Mouse (Mus musculus): ENCODE measurements around the gene Lgals2.

DNA sequence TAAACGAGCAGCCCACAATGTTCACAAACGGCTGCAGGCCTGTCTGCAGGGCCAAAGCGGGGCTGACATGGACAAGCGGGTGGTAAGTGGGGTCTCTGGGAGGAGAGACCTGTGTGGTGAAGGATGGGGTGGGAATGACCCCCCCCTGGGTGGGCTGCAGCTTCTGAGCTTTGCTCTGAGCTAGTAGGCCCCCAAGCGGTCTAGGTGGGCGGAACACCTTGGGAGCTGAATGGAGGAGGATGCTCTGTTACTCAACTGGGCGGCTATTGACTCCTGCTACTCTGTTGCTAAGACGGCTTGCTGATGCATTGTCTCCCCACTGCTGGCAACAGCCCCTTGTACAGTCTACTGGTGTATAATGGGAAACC, 46.1 kb upstream of the Lgals2 start:
- no peak for TF ChIP-seq CTCF (IDR thresholded peaks at IDR 0.05; ENCODE audit: extremely low read depth, insufficient read length, insufficient replicate concordance, low read depth, low read length)
- no peak for TF ChIP-seq POLR2A (IDR thresholded peaks at IDR 0.05; ENCODE audit: low read depth, low read length)
